In the genomic region with DNA sequence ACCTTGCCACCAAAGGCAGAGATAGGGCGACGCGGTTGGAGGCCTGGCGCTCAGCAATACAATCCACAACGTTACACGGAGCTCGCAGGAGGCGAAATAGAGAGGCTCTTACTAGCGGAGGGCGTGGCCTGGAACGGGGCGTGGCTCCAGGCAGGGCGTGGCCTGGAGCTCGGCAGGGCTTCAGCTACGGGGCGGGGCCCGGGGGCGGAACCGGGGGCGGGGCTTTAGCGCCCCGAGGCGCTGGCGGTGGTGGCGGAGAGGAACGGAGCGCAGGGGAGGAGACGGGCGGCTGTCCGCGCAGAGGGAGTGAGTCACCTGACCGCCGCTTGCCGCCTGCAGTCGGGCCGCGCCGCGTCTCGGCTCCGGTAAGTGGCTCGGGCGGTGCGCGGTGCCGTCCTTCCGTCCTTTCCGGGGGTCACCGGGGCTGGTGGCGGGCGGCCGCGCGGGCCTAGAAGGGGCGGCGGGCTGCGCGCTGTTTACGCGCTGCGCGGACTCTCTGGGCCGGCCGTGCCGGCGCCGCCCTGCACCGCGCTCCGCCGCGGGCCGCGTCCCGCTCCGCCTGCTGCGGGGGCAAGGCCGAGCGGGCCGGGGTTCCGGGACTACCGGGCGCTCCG, we compare ENCODE assay signal across 8 mouse cellular contexts. TPM values are rescaled to one million over a fixed set of nuclear protein-coding genes. Genes with fewer than 3 reads are reported as not detected.
DNase-seq lines count a peak whose midpoint lies in the region; ATAC-seq lines count a peak whose summit lies in the region.

A gene (plus strand): TSS at position 254 of the 614 bp plus-strand sequence.

- H3K27me3 ChIP-seq in hindbrain, embryonic 12.5 days: peaks cover 4% of the 10 kb centered on the region; the same call in 1 of the 2 replicates

- H3K4me3 ChIP-seq in hindbrain, embryonic 12.5 days: peak within 1 kb of the TSS; percentile 90

- peak; percentile 95 for ATAC-seq in hindbrain, embryonic 12.5 days (ENCODE audit: low FRiP score)

- peak within 1 kb of the TSS; percentile 80 for H3K4me2 ChIP-seq in hindbrain, embryonic 12.5 days (replicated peaks)

- H3K36me3 ChIP-seq in hindbrain, embryonic 12.5 days: no peaks in the 10 kb centered on the region

- no peaks in the 10 kb centered on the region for H3K9me3 ChIP-seq in hindbrain, embryonic 12.5 days (replicated peaks)

- 0% methylated on average over 69 of the region's 84 CpGs for WGBS in hindbrain, embryonic 12.5 days

- peak; percentile 96 for DNase-seq in NIH3T3 (ENCODE audit: low read depth)
- peak; percentile 88 for DNase-seq in cerebellum, adult 9-11 months
- DNase-seq in frontal cortex, postnatal 10 days (ENCODE audit: low spot score in 2 of 2): peak; percentile 84 to 90
- peak; percentile 88 to 91 for DNase-seq in layer of hippocampus, postnatal 36 days
- peak; percentile 95 for DNase-seq in lung, postnatal 36 days
- DNase-seq in retina, postnatal 1 day: peak; percentile 94
- DNase-seq in urinary bladder, adult 18-20 months (ENCODE audit: low spot score in 2 of 2): peak; percentile 87 to 89

- H3K9ac ChIP-seq in hindbrain, embryonic 12.5 days: peak within 1 kb of the TSS; percentile 96

- H3K27ac ChIP-seq in hindbrain, embryonic 12.5 days: peak within 1 kb of the TSS; percentile 96

- peaks cover 31% of the 10 kb centered on the region for H3K4me1 ChIP-seq in hindbrain, embryonic 12.5 days

RNA-seq across cellular contexts. Expression of the gene that starts here (rescaled TPM):
- 26.2 and 26.3 TPM in 2 replicates for polyA plus RNA-seq in hindbrain, embryonic 12.5 days (2016; fragmentation: Nextera tagmentation; extraction: Ambion mirVana)
- total RNA-seq in layer of hippocampus, postnatal 36 days (2021): 10 to 100 TPM; 11.7 to 12.7 TPM

Comparison
In these comparisons a context has a peak if more than half of its experiments do, and no peak if none do; other contexts are left out.
1. Peak in every context shown above with its lines: DNase-seq, ATAC-seq, H3K4me3 ChIP-seq and H3K27ac ChIP-seq.